Mouse (Mus musculus) G1E (cell line): ENCODE measurements around the gene Elmo3. TPM values are rescaled to one million over a fixed set of nuclear protein-coding genes. Genes with fewer than 3 reads are reported as not detected.

Experiments
- ATAC-seq: 2 replicates; pipeline ENCODE4 v1.8.0; 2016; ENCODE audit warnings: mild to moderate bottlenecking; ENCODE audit not compliant: insufficient number of reproducible peaks, poor library complexity, low FRiP score, severe bottlenecking; ENCODE audit errors: extremely low read depth
- DNase-seq: peaks from one replicate; pipeline ENCODE4 v3.0.0; 2012; ENCODE audit warnings: low spot score
- H3K27me3 ChIP-seq: 2 replicates; pipeline ENCODE4 v1.6.1; 2012; ENCODE audit warnings: mild to moderate bottlenecking, low read length, inconsistent platforms; ENCODE audit not compliant: insufficient read depth
- H3K36me3 ChIP-seq: replicated peaks from 2 replicates; pipeline ENCODE3; 2012; ENCODE audit warnings: mild to moderate bottlenecking, inconsistent platforms
- H3K4me1 ChIP-seq: 2 replicates; pipeline ENCODE4 v1.6.1; 2012; ENCODE audit warnings: low read depth, low read length, inconsistent platforms, mixed read lengths; ENCODE audit not compliant: insufficient read depth
- H3K4me3 ChIP-seq: 2 replicates; pipeline ENCODE4 v1.5.1; 2012; ENCODE audit warnings: low read depth, mild to moderate bottlenecking, inconsistent platforms, low read length, moderate library complexity, mixed read lengths
- H3K9me3 ChIP-seq: replicated peaks from 2 replicates; pipeline ENCODE4 v1.6.1; 2012; ENCODE audit warnings: inconsistent platforms
- CTCF ChIP-seq: IDR thresholded peaks from 2 replicates; pipeline ENCODE4 v1.5.1; 2012; ENCODE audit warnings: low read depth, low read length, inconsistent platforms, mixed read lengths
- GATA1 ChIP-seq: IDR thresholded peaks from 2 replicates; pipeline ENCODE4 v1.6.1; 2012; ENCODE audit warnings: borderline replicate concordance, low read length, inconsistent platforms, mixed read lengths
- GATA2 ChIP-seq: IDR thresholded peaks from 2 replicates; pipeline ENCODE4 v1.6.1; 2012; ENCODE audit warnings: low read depth, low read length, inconsistent platforms, borderline replicate concordance
- POLR2AphosphoS5 ChIP-seq: IDR thresholded peaks from 2 replicates; pipeline ENCODE4 v1.6.1; 2012; ENCODE audit warnings: low read depth, low read length, inconsistent platforms; ENCODE audit not compliant: insufficient replicate concordance
- TAL1 ChIP-seq: conservative IDR thresholded peaks from 2 replicates; pipeline ENCODE4 v1.6.1; 2012; ENCODE audit warnings: low read depth, low read length, inconsistent platforms, mixed read lengths
- polyA plus RNA-seq: library from polyadenylated mRNA; stranded (reverse); fragments of >175 nt; gene quantifications from 2 replicates; pipeline ENCODE4 v1.2.3, GENCODE M21; 2012
- total RNA-seq, 2 experiments: library from RNA; stranded (forward) in 1 of 2; stranded (reverse) in 1 of 2; fragments of 200-1000 nt in 1 of 2; fragments of >200 nt in 1 of 2; fragmentation: Nextera tagmentation in 1 of 2; gene quantifications; 2 replicates each; pipeline ENCODE4 v1.2.3; 2014 to 2017

Elmo3 gene
- total and polyA plus RNA-seq, 3 experiments = 0.49 to 2.2 (median 0.76) TPM

DNA sequence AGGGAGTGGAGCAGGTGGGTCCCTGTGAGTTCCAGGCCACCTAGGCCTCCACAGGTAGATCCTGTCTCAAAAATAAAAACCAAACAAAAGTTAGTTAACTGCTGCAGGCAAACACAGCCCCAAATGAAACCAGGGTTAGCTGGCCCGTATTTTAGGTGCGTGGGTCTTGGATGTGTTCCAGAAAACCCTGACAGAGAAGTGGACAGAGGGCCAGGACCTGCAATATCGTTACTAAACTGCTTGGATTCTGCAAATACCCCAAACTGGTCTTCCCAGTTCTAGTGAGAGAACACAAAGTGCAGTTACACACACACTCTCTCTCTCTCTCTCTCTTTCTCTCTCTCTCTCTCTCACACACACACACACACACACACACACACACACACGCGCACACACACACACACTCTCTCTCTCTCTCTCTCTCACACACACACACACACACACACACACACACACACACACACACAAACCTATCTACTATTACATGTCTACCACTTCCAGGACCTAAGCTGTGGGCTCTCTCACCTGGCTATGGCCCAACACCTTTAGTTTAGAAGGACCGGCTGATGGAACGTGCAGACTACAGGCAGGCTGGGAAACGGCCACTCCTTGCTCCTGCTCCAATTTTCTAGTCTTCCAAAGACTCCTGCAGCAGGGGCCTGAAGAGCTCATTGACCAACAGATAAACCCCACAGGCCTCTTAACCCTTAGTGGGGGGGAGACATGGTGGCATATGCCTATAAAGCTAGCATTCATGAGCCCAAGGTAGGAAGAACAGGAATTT lies 38.6 kb downstream of the Elmo3 start:
- Histone ChIP-seq H3K4me1 (peaks cover 94% of the 10 kb centered on the region), H3K36me3 (peaks cover 13% of the 10 kb centered on the region), H3K4me3 (no peak overlapping the region), H3K27me3 (peaks cover 16% of the 10 kb centered on the region), H3K9me3 (no peaks in the 10 kb centered on the region)
- TF ChIP-seq TAL1 (no peak), GATA1 (no peak), CTCF (no peak), GATA2 (no peak), POLR2AphosphoS5 (no peak)
- DNase-seq (no peak), ATAC-seq (no peak)

DNA sequence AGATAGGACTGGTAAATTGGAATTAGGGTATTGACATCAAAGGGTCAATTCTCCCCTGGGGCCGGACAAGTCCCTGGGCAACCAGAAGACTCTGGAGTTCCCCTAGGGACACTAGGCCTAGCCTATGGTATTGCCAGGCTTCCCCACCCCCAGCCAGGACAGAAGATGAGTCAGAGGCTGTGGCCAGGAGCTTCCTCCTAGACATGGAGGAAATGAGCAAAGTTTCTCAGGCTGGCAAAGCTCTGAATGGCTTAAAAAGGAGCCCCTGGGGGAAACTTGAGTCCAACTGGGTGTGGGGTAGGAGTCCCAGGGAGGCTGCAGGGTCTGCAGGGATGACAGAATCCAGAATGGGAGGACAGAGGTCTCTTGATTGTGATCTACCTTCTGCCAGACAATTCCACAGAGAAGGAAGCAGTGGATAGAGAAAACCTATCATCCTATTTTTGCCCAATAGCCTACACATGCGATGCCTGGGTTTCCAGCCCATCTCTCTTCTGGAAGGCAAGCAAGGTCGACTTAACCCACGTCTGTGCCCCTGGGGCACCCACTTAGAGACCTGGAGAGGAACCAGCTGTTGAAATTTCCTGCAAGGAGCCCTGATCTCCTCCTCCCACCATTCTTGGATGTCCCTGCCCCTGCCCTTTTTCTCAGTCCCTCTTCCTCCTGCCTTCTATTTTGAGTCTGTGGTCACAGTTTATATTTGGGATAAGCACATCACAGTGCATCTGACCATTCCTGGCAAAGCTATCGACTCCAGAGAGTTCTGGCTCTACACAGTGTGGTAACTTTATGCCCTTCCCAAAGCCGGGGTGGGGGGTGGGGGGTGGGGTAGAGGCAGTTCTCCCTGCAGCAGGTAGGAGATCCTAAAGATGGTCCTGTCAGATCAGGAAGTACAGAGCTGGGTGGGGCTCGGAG lies 39.9 kb downstream of the Elmo3 start:
- Histone ChIP-seq H3K9me3 (no peaks in the 10 kb centered on the region), H3K4me3 (no peak overlapping the region), H3K27me3 (peaks cover 30% of the 10 kb centered on the region), H3K36me3 (peaks cover 12% of the 10 kb centered on the region), H3K4me1 (peaks cover 89% of the 10 kb centered on the region)
- no peak for TF ChIP-seq CTCF
- TF ChIP-seq GATA1 = no peak
- TF ChIP-seq GATA2 = no peak
- TF ChIP-seq POLR2AphosphoS5 = no peak
- no peak for TF ChIP-seq TAL1
- DNase-seq = no peak
- no peak for ATAC-seq

DNA sequence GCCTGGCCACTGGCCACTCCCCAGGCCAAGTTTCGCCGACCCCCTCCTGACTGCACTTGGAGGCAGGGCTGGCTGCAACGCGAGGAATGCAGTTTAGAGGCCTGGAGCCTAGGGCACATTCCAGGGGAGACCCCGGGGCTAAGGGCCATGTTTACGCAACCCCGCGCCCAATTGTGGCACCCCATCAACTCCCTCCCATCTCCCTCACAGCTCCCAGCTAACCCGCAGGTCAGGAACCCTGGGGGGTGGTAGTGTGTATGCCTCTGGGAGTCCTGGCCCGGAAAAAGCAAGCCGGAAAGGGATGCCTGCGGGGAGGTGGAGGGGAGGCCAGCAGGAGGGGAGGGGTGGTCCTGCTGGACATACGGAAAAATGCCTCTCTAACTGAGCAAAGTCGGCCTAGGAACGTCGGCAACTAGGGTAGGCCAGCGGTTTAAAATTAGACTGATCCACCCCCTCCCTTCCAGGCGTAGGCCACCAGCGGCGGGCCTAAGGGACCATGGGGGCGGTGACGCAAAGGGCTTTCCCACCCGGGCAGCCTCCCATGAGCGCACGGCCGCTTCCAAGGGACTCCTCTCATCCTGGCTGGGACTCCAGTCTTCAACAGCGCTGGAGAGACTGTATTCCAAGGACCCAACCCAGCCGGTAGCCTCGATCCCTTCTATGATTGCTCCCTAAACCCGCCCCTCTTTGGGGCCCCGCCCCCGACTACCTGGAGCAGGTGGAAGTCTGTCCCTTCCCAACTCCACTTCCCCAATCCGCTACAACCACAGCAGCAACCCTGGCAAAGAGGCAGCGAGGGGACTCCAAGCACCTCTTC lies 41.4 kb downstream of the Elmo3 start:
- H3K4me1 ChIP-seq = peaks cover 75% of the 10 kb centered on the region
- ATAC-seq (no peak), DNase-seq (peak; percentile 35)
- H3K27me3 ChIP-seq = peaks cover 42% of the 10 kb centered on the region
- no peaks in the 10 kb centered on the region for H3K9me3 ChIP-seq
- TF ChIP-seq CTCF = no peak
- TF ChIP-seq TAL1 = no peak
- TF ChIP-seq GATA2 = no peak
- no peak for TF ChIP-seq POLR2AphosphoS5
- TF ChIP-seq GATA1 = no peak
- peak overlapping the region; percentile 74 for H3K4me3 ChIP-seq
- peaks cover 4% of the 10 kb centered on the region for H3K36me3 ChIP-seq

DNA sequence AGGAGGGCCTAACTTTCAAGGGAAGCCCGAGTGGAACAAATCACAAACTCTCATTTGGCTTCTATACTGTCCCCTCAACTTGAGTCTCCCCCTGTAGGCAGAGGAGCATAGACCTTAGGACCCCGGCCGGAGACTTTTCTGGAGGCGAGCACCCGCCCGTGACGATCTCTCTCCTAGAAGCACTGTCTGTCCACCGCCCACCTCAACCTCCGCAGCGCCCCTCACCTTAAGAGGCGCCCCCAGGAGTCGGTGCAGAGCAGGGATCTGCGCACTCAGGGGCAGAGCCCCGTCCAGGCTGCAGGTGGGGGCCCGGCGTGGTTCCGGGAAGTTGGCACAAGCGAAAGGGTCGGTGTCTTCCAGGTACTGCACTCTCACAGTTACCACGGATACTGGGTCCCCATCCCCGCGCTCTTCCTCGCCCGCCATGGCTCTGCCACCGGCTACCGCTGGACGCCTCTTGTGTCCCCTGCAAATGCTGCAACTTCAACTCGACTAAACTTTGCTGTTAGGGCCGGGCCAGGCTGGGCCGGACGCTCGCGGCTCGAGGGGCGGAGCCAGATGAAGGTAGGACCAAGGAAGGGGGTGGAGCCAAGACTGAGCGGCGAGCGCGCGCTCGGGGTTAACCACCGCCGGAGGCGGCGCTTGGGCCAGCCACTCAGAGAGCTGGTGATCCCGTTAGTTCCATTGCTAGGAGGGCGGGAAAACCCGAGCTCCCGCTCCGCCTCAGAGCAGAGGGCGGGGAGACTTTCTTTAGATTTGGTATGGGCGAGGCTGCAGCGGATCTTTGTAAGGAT lies 42.2 kb downstream of the Elmo3 start, which contains the start of gene Fhod1:
TSS of gene Fhod1 (minus strand) at position 526 of the 794 bp plus-strand sequence.
- Histone ChIP-seq H3K4me1 (peaks cover 68% of the 10 kb centered on the region), H3K9me3 (no peaks in the 10 kb centered on the region), H3K4me3 (peak within 1 kb of the TSS; percentile 74), H3K36me3 (peaks cover 4% of the 10 kb centered on the region), H3K27me3 (peaks cover 48% of the 10 kb centered on the region)
- ATAC-seq (peak; percentile 87), DNase-seq (peak; percentile 86)
- no peak for TF ChIP-seq GATA2
- no peak for TF ChIP-seq GATA1
- no peak for TF ChIP-seq TAL1
- TF ChIP-seq CTCF = no peak
- TF ChIP-seq POLR2AphosphoS5 = no peak

DNA sequence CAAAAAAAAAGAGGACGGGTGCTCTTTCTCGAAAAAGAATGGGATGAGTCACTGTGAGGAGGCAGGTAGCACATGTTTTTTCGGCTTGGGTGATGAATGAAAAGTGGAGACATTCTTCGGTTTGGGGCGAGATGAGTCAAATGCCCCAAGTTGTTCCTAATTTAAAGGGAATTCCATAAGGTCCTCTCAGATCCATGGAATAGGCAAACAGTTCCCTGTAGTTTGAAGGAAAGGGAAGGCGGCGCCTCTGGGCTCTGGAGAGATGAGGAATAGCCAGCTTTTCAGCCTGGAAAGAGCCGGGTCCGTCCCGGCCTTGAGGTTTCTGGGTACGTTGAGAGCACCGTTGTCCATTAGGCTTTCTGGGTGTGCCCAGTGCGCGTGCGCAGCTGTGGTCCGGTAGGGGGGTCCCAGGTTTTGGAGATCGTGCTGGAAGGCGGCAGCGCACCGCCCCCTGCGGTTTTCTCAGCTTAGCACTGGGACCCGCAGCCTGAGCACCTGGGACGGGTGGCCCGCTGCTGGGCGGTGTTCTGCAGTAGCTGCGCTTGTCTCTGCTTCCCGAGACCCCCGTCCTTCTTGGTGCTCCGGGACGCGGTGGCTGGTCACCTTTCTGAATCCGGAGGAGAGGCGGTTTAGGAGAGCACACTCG lies 43.2 kb downstream of the Elmo3 start, which contains the start of gene Slc9a5:
TSS of gene Slc9a5 (plus strand) at position 394 of the 646 bp plus-strand sequence.
- no peak for ATAC-seq
- peak within 1 kb of the TSS; percentile 74 for H3K4me3 ChIP-seq
- no peaks in the 10 kb centered on the region for H3K9me3 ChIP-seq
- peaks cover 54% of the 10 kb centered on the region for H3K27me3 ChIP-seq
- peaks cover under 1% of the 10 kb centered on the region for H3K36me3 ChIP-seq
- DNase-seq = peak; percentile 38
- peaks cover 60% of the 10 kb centered on the region for H3K4me1 ChIP-seq
- TF ChIP-seq POLR2AphosphoS5 (no peak), TAL1 (no peak), CTCF (no peak), GATA2 (no peak), GATA1 (no peak)
